Mouse (Mus musculus) C2C12 (cell line): ENCODE measurements at regions not wholly inside any gene's neighbourhood (a gene's known extent, or its start where the extent isn't known, plus 50 kb on each side); places are given as distances from the start of the nearest gene placed in this dataset.

Experiments
- CEBPB ChIP-seq: IDR thresholded peaks from one replicate; pipeline ENCODE4 v1.6.1; 2011; ENCODE audit warnings: low read depth, mild to moderate bottlenecking, control low read depth, moderate library complexity
- CTCF ChIP-seq: IDR thresholded peaks from one replicate; pipeline ENCODE4 v1.5.1; 2011; ENCODE audit not compliant: control insufficient read depth, insufficient read depth, insufficient read length
- MAX ChIP-seq: IDR thresholded peaks from one replicate; pipeline ENCODE4 v1.6.1; 2011; ENCODE audit warnings: mild to moderate bottlenecking, control low read depth
- MYOD1 ChIP-seq: IDR thresholded peaks from one replicate; pipeline ENCODE4 v1.6.1; 2011; ENCODE audit warnings: low read depth; ENCODE audit not compliant: control insufficient read depth, insufficient read length
- MYOG ChIP-seq: IDR thresholded peaks from one replicate; pipeline ENCODE4 v1.6.1; 2011; ENCODE audit not compliant: control insufficient read depth, insufficient read length; ENCODE audit errors: extremely low read depth
- USF1 ChIP-seq: IDR thresholded peaks from one replicate; pipeline ENCODE4 v1.6.1; 2011; ENCODE audit warnings: low read depth, mild to moderate bottlenecking, control low read depth, moderate library complexity

DNA sequence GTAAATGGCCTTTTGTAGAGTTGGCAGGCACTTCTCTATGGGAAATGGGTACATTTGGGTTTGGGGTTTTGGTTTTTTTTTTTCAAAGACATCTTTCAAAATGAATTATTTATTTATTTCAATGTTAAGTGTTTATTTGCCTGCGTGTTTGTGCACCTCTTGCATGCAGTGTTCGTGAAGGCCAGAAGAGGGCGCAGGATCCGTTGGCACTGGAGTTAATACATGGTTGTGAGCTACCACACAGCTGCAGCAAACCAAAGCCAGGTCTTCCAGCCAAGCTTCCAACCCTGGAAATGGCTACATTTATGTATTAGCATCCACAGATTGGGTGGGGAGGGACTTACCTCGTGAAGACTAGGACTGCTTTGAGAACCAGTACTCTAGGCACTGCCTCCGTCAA, 362.3 kb upstream of the 5930422O12Rik start:
- TF ChIP-seq CTCF (no peak), MYOG (no peak), USF1 (no peak), MAX (no peak), MYOD1 (no peak), CEBPB (no peak)
